Mouse (Mus musculus) embryonic facial prominence, embryonic 11.5 days (tissue): ENCODE measurements around the gene Abhd4. TPM values are rescaled to one million over a fixed set of nuclear protein-coding genes. Genes with fewer than 3 reads are reported as not detected.

ENCODE experiments used
- ATAC-seq: fragments of 200-750 bp; cut with Nextera tagmentation; replicated peaks from 2 replicates; pipeline ENCODE4 v1.8.0; 2017; ENCODE audit warnings: low read depth; ENCODE audit not compliant: insufficient number of reproducible peaks, low FRiP score, low TSS enrichment
- DNase-seq: peaks from one replicate; pipeline ENCODE4 v3.0.0-alpha.2; 2015; ENCODE audit warnings: low spot score
- H3K27ac ChIP-seq: fragments of 300-500 bp; sonication (generic); replicated peaks from 2 replicates; pipeline ENCODE4 v1.5.1; 2014; ENCODE audit warnings: mild to moderate bottlenecking, low read depth, low read length, control low read depth
- H3K27me3 ChIP-seq: fragments of 300-500 bp; sonication (generic); 2 replicates; pipeline ENCODE4 v1.6.1; 2014; ENCODE audit warnings: mild to moderate bottlenecking, low read length, moderate library complexity, mixed read lengths; ENCODE audit not compliant: control insufficient read depth, insufficient read depth
- H3K36me3 ChIP-seq: fragments of 300-500 bp; sonication (generic); replicated peaks from 2 replicates; pipeline ENCODE4 v1.6.1; 2014; ENCODE audit warnings: low read depth, mild to moderate bottlenecking, low read length, moderate library complexity, mixed read lengths; ENCODE audit not compliant: control insufficient read depth, insufficient read depth
- H3K4me1 ChIP-seq: fragments of 300-500 bp; sonication (generic); 2 replicates; pipeline ENCODE4 v1.6.1; 2014; ENCODE audit warnings: low read length, mixed read lengths; ENCODE audit not compliant: control insufficient read depth, insufficient read depth
- H3K4me2 ChIP-seq: fragments of 300-500 bp; sonication (generic); 2 replicates; pipeline ENCODE4 v1.6.1; 2014; ENCODE audit warnings: low read depth, mild to moderate bottlenecking, control low read depth, low read length, moderate library complexity
- H3K4me3 ChIP-seq: fragments of 300-500 bp; sonication (generic); 2 replicates; pipeline ENCODE4 v1.5.1; 2014; ENCODE audit warnings: low read depth, low read length, control low read depth
- H3K9ac ChIP-seq: fragments of 300-500 bp; sonication (generic); replicated peaks from 2 replicates; pipeline ENCODE4 v1.6.1; 2014; ENCODE audit warnings: mild to moderate bottlenecking, control low read depth, low read length
- H3K9me3 ChIP-seq: fragments of 300-500 bp; sonication (generic); replicated peaks from 2 replicates; pipeline ENCODE4 v1.6.1; 2016; ENCODE audit warnings: mild to moderate bottlenecking, low read length, inconsistent platforms, mixed read lengths; ENCODE audit not compliant: control insufficient read depth
- WGBS: fragments of 180-500 bp; shearing (Covaris S2); extraction: QIAGEN DNeasy Blood & Tissue Kit; methylation state at CpG from one replicate; pipeline ENCODE4 v1.1.7; 2014; 5-methylcytosine and 5-hydroxymethylcytosine counted together
- polyA plus RNA-seq: library from polyadenylated mRNA; unstranded; fragments of >200 nt; fragmentation: Nextera tagmentation; extraction: Ambion mirVana; gene quantifications from 2 replicates; pipeline ENCODE4 v1.2.1, GENCODE M21; 2014

Abhd4 gene
- polyA plus RNA-seq, 1 experiment from 2014 or later, result 44.3 TPM

DNA sequence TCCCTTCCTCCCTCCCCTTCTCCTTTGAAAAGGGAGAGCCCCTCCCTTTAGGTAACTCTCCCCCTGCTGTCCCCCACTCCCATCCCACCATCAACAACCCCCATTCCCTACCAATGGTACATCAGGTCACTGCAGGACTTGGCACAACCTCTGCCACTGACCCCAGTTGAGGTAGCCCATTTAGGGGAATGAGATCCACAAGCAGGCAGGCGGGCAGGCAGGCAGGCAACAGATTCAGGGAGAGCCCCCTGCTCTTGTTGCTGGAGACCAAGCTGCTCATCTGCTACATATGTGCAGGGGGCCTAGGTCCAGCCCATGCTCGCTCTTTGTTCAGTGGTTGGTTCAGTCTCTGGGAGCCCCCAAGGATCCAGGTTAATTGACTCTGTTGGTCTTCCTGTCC lies 22.5 kb downstream of the Abhd4 start:
- no peak overlapping the region for H3K9ac ChIP-seq
- H3K36me3 ChIP-seq, result no peaks in the 10 kb centered on the region
- H3K4me1 ChIP-seq, result no peaks in the 10 kb centered on the region
- ATAC-seq (no peak), DNase-seq (no peak)
- no peak overlapping the region for H3K4me2 ChIP-seq
- no peak overlapping the region for H3K4me3 ChIP-seq
- H3K9me3 ChIP-seq, result no peaks in the 10 kb centered on the region
- H3K27me3 ChIP-seq, result no peaks in the 10 kb centered on the region
- no peak overlapping the region for H3K27ac ChIP-seq
- WGBS, result 85% methylated on average over 2 of the region's 2 CpGs

DNA sequence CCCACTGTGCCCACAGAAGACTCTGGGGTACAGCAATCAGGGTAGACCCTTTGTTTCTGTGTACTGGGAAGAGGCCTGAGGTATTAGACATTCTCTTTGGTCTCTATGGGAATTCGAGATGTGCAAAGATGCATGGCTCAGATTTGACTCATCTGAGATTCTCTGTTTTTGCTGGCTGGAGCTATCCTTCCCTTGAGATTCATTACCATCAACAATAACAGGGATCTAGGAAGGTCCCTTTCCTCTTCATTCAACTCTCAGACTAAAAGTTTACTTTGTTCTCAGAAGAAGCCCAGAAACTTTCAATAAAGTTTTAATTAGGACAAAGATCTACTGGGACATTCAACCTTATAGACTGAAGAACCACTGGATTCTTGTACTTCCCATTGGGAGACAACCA lies 30.9 kb downstream of the Abhd4 start, which contains the start of gene Olfr49:
Gene Olfr49, minus strand, starts transcription at position 101 of the 400 bp plus-strand sequence.
- no peaks in the 10 kb centered on the region for H3K4me1 ChIP-seq
- no peaks in the 10 kb centered on the region for H3K27me3 ChIP-seq
- no peak within 1 kb of the TSS for H3K4me2 ChIP-seq
- H3K9ac ChIP-seq, result no peak within 1 kb of the TSS
- ATAC-seq (no peak), DNase-seq (no peak)
- H3K4me3 ChIP-seq, result no peak within 1 kb of the TSS
- H3K36me3 ChIP-seq, result no peaks in the 10 kb centered on the region
- WGBS, result 68% methylated on average over 1 of the region's 1 CpGs
- H3K9me3 ChIP-seq, result no peaks in the 10 kb centered on the region
- H3K27ac ChIP-seq, result no peak within 1 kb of the TSS

DNA sequence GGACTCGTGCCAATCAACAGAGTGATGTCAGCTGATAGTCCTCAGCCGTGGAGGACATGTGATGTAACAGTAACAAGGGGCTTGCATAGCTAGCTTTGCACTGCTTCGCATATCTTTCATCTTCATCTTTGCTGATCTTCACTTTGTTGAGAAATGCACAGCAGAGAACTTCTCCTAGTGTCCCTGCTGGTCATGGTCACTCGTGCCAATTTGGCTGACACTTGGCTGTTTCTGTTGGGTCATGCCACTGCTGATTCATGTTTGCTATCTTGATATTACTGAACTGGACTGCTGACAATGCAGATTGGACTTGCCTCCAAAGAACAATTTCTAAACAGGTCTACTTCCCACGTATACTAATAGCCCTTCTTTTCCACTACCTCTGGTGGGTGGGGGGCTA lies 46.1 kb downstream of the Abhd4 start:
- Histone ChIP-seq H3K9ac (no peak overlapping the region), H3K27me3 (no peaks in the 10 kb centered on the region), H3K36me3 (no peaks in the 10 kb centered on the region), H3K9me3 (no peaks in the 10 kb centered on the region), H3K27ac (no peak overlapping the region), H3K4me3 (no peak overlapping the region), H3K4me2 (no peak overlapping the region), H3K4me1 (no peaks in the 10 kb centered on the region)
- 76% methylated on average over 5 of the region's 5 CpGs for WGBS
- ATAC-seq (no peak), DNase-seq (no peak)

DNA sequence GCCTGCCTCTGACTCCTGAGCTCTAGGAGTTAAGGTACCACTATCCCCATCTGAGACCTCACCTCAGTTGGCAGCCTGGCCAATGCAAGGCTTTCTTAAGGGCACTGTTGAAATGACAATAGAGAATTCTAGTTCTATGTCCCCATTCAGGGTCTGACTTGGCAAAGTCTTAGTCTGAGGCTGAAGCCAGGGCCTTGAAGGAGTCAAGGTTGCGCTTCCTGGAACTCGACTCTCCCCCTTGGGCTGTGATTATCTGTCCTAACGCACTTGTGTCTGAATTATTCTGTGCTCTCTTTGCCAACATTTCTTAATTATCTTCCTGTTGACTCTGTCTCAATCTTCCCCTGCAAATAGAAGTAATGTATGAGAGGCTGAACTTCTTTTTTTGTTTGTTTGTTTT lies 46.7 kb downstream of the Abhd4 start:
- Histone ChIP-seq H3K27me3 (no peaks in the 10 kb centered on the region), H3K4me2 (no peak overlapping the region), H3K9ac (no peak overlapping the region), H3K4me3 (no peak overlapping the region), H3K9me3 (no peaks in the 10 kb centered on the region), H3K27ac (no peak overlapping the region), H3K4me1 (no peaks in the 10 kb centered on the region), H3K36me3 (no peaks in the 10 kb centered on the region)
- ATAC-seq (no peak), DNase-seq (no peak)
- 78% methylated on average over 3 of the region's 3 CpGs for WGBS

DNA sequence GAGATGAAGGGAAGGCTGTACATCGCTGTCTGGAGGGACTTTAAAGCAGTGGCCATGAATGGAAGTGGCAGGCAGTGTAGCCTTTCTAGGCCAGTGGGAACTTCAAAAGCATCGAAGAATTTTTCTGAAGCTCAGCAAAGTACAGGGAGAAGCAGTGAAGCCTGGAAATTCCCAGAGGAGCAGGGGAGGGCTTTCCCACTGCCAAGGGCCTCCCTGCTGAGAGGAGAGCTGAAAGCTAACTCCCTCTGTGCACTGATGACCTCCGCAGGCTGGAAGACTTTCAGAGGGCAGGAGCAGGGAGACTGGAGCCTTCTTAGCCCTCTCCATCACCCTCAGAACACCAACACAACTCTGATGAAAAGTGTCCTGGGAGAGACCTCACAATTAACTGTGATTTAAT lies 57.8 kb downstream of the Abhd4 start:
- Histone ChIP-seq H3K9me3 (no peaks in the 10 kb centered on the region), H3K36me3 (no peaks in the 10 kb centered on the region), H3K4me1 (no peaks in the 10 kb centered on the region), H3K4me3 (no peak overlapping the region), H3K27me3 (no peaks in the 10 kb centered on the region), H3K4me2 (no peak overlapping the region), H3K27ac (no peak overlapping the region), H3K9ac (no peak overlapping the region)
- WGBS, result 21% methylated on average over 3 of the region's 3 CpGs
- ATAC-seq, result no peak
- no peak for DNase-seq

Other genes starting within 250 kb of the Abhd4 start
- gene Dad1, start 84 bp upstream of the Abhd4 start, polyA plus RNA-seq, result 256 and 271 TPM in 2 replicates
- not detected in 2 replicates for gene Olfr49, start 30.8 kb downstream of the Abhd4 start, polyA plus RNA-seq
- gene Oxa1l, start 106.6 kb downstream of the Abhd4 start, polyA plus RNA-seq, result 46.2 and 49.9 TPM in 2 replicates
- 2.9 and 4.6 TPM in 2 replicates for gene Slc7a7, start 163.6 kb downstream of the Abhd4 start, polyA plus RNA-seq
- gene Mrpl52, start 172.7 kb downstream of the Abhd4 start, polyA plus RNA-seq, result 214 and 235 TPM in 2 replicates
- gene Mmp14, start 177.4 kb downstream of the Abhd4 start, polyA plus RNA-seq, result 91.1 and 93.2 TPM in 2 replicates
- gene Lrp10, start 209.9 kb downstream of the Abhd4 start, polyA plus RNA-seq, result 13.9 and 16.2 TPM in 2 replicates
- 6.5 and 8.0 TPM in 2 replicates for gene Rem2, start 221.9 kb downstream of the Abhd4 start, polyA plus RNA-seq